Mouse (Mus musculus) thymus, adult 2 months (tissue): Measurements from ENCODE around the gene Cacnb2.

ENCODE experiments used
- CTCF ChIP-seq: fragments of 200-500 bp; IDR thresholded peaks from 2 replicates; pipeline ENCODE4 v1.5.1; 2012; ENCODE audit warnings: mild to moderate bottlenecking, control low read depth, low read length, moderate library complexity, borderline replicate concordance; ENCODE audit not compliant: control insufficient read depth, poor library complexity, insufficient read depth; ENCODE audit errors: extremely low read depth
- POLR2A ChIP-seq: fragments of 200-500 bp; IDR thresholded peaks from 2 replicates; pipeline ENCODE4 v1.6.1; 2012; ENCODE audit warnings: mild to moderate bottlenecking, low read length, control low read depth, moderate library complexity; ENCODE audit not compliant: control insufficient read depth, poor library complexity, insufficient read depth; ENCODE audit errors: extremely low read depth

GRCm38 (mm10) chr2:14992531-14992930 is 389.6 kb downstream of the Cacnb2 start:
- TF ChIP-seq CTCF (no peak), POLR2A (no peak)
